Mouse (Mus musculus): Measurements from ENCODE around the gene Cd300ld5.
A peak's percentile ranks its signal among the peaks of the same experiment; 100 is the strongest.
"Not testable (repeated sequence)": the region's sequence is repeated elsewhere in the genome, so short reads cannot be mapped to it uniquely, and the experiment has no call there.

Cd300ld5 gene

GRCm38 (mm10) chr11:115026912-115027311, 10.7 kb downstream of the Cd300ld5 start, which contains the start of gene Cd300ld4:
Cd300ld4 (minus strand) TSS chr11:115027012.
- not testable (repeated sequence) for DNase-seq

DNA sequence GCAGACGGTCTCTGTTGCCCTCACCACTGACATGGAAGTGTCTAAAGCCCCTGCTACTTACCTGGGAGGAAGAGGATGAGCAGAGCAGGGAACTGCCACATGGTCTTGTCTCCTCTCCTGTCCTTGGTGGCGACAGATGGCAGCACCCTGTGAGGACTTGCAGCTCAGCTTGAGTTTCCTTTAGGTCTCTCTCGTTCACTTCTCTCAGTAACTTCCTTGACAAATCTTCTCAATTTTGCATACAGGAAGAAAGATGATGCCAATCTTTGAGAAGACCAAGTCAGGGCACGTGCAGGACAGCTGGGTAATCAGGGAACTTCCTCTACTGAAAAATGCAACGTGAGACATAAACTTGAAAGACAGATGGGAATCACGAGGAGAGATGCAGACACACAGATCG, 21.5 kb downstream of the Cd300ld5 start, which contains the start of gene Cd300ld2:
Cd300ld2 (minus strand) TSS at position 101 of the 400 bp plus-strand sequence.
- not testable (repeated sequence) for DNase-seq

GRCm38 (mm10) chr11:115004070-115004469, 33.5 kb downstream of the Cd300ld5 start:
- no peak for DNase-seq

- peak; percentile 51 for DNase-seq
Observed at GRCm38 (mm10) chr11:115001474-115002040, 36.0 kb downstream of the Cd300ld5 start, which contains the start of gene Cd300c2. Cd300c2 (minus strand) TSS chr11:115001880.

GRCm38 (mm10) chr11:114989793-114990192, 47.8 kb downstream of the Cd300ld5 start, which contains the start of gene Cd300ld:
Cd300ld (minus strand) TSS chr11:114989922.
- DNase-seq, result no peak

DNA sequence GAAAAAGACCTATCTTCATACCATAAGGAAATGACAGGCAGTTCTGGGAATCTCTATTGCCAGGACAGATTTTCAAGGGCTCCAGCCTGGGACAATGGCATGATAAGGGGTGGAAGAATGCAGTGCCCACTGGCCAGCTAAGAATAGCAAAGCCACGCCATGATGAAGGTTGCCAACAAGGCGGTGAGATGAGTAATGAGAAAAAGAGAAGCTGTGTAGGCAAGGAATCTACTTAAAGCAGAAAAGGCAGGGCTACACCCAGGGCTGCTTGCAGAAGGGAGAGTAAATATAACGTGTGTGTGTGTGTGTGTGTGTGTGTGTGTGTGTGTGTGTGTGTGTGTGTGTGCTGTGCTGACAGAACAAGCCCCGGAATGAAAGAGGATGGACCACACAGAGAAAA, 55.7 kb downstream of the Cd300ld5 start:
- DNase-seq, result no peak

Data from cerebellum, adult 11-12 months (tissue).